Mouse (Mus musculus): Measurements from ENCODE around the gene Rora.

Rora gene

GRCm38 (mm10) chr9:68820478-68820877, 166.9 kb downstream of the Rora start:
- no peak for DNase-seq (ENCODE audit: low spot score)

GRCm38 (mm10) chr9:68821388-68821787, 167.8 kb downstream of the Rora start:
- no peak for DNase-seq (ENCODE audit: low spot score)

- no peak for DNase-seq (ENCODE audit: low spot score)
Observed at GRCm38 (mm10) chr9:68823292-68823691, 169.7 kb downstream of the Rora start.

GRCm38 (mm10) chr9:68825107-68825506, 171.5 kb downstream of the Rora start:
- no peak for DNase-seq (ENCODE audit: low spot score)

- DNase-seq (ENCODE audit: low spot score): no peak
Observed at GRCm38 (mm10) chr9:68825841-68826240, 172.3 kb downstream of the Rora start.

- no peak for DNase-seq (ENCODE audit: low spot score)
Observed at GRCm38 (mm10) chr9:68827441-68827840, 173.9 kb downstream of the Rora start.

- DNase-seq (ENCODE audit: low spot score): no peak
Observed at GRCm38 (mm10) chr9:68829903-68830302, 176.3 kb downstream of the Rora start.

GRCm38 (mm10) chr9:68833323-68833722, 179.7 kb downstream of the Rora start:
- DNase-seq (ENCODE audit: low spot score): no peak

- no peak for DNase-seq (ENCODE audit: low spot score)
Observed at GRCm38 (mm10) chr9:68835037-68835649, 181.6 kb downstream of the Rora start.

- DNase-seq (ENCODE audit: low spot score): no peak
Observed at GRCm38 (mm10) chr9:68842134-68842892, 188.7 kb downstream of the Rora start.

GRCm38 (mm10) chr9:68845556-68845955, 192.0 kb downstream of the Rora start:
- no peak for DNase-seq (ENCODE audit: low spot score)

- DNase-seq (ENCODE audit: low spot score): no peak
Observed at GRCm38 (mm10) chr9:68850321-68850720, 196.7 kb downstream of the Rora start.

GRCm38 (mm10) chr9:68852201-68852600, 198.6 kb downstream of the Rora start:
- no peak for DNase-seq (ENCODE audit: low spot score)

GRCm38 (mm10) chr9:68852934-68853333, 199.3 kb downstream of the Rora start:
- DNase-seq (ENCODE audit: low spot score): no peak

GRCm38 (mm10) chr9:68859500-68859899, 205.9 kb downstream of the Rora start:
- no peak for DNase-seq (ENCODE audit: low spot score)

- no peak for DNase-seq (ENCODE audit: low spot score)
Observed at GRCm38 (mm10) chr9:68866317-68866716, 212.7 kb downstream of the Rora start.

- DNase-seq (ENCODE audit: low spot score): no peak
Observed at GRCm38 (mm10) chr9:68873838-68874237, 220.3 kb downstream of the Rora start.

GRCm38 (mm10) chr9:68874544-68874943, 221.0 kb downstream of the Rora start:
- DNase-seq (ENCODE audit: low spot score): no peak

GRCm38 (mm10) chr9:68875791-68876190, 222.2 kb downstream of the Rora start:
- no peak for DNase-seq (ENCODE audit: low spot score)

GRCm38 (mm10) chr9:68876289-68876688, 222.7 kb downstream of the Rora start:
- no peak for DNase-seq (ENCODE audit: low spot score)

- DNase-seq (ENCODE audit: low spot score): no peak
Observed at GRCm38 (mm10) chr9:68881896-68882295, 228.3 kb downstream of the Rora start.

GRCm38 (mm10) chr9:68883005-68883404, 229.4 kb downstream of the Rora start:
- no peak for DNase-seq (ENCODE audit: low spot score)

- no peak for DNase-seq (ENCODE audit: low spot score)
Observed at GRCm38 (mm10) chr9:68883687-68884086, 230.1 kb downstream of the Rora start.

All from urinary bladder, postnatal 25 days (tissue).